Mouse (Mus musculus) adrenal gland, adult 2 months (tissue): ENCODE results near the gene Vav1. TPM values are rescaled to one million over a fixed set of nuclear protein-coding genes. Genes with fewer than 3 reads are reported as not detected.
"Not testable (repeated sequence)": the region's sequence is repeated elsewhere in the genome, so short reads cannot be mapped to it uniquely, and the experiment has no call there.

Experiments
- DNase-seq: peaks from one replicate; pipeline ENCODE4 v3.0.0; 2021
- polyA plus RNA-seq: library from polyadenylated mRNA; depleted of rRNA; stranded (reverse); fragments of >200 nt; gene quantifications from 2 replicates; pipeline ENCODE4 v1.2.3, GENCODE M21; 2012
- total RNA-seq, 2 experiments: library from RNA; stranded (reverse); gene quantifications; 2 replicates each; pipeline ENCODE4 v1.2.3; 2021

Gene Vav1
- total and polyA plus RNA-seq, 3 experiments, result 1.1 to 4.3 (median 2.0) TPM

- DNase-seq, result no peak
These were observed 808 bp downstream of the Vav1 start for GRCm38 (mm10) chr17:57279591-57280224.

GRCm38 (mm10) chr17:57280411-57280810 is 1.5 kb downstream of the Vav1 start:
- DNase-seq, result no peak

GRCm38 (mm10) chr17:57283906-57284305 is 5.0 kb downstream of the Vav1 start:
- no peak for DNase-seq

- no peak for DNase-seq
These were observed 6.2 kb downstream of the Vav1 start for GRCm38 (mm10) chr17:57285077-57285476.

- no peak for DNase-seq
These were observed 7.9 kb downstream of the Vav1 start for GRCm38 (mm10) chr17:57286718-57287355.

- DNase-seq, result no peak
These were observed 10.4 kb downstream of the Vav1 start for GRCm38 (mm10) chr17:57289252-57289651.

- DNase-seq, result no peak
These were observed 11.2 kb downstream of the Vav1 start for GRCm38 (mm10) chr17:57290001-57290670.

GRCm38 (mm10) chr17:57290671-57291055 is 11.8 kb downstream of the Vav1 start:
- no peak for DNase-seq

GRCm38 (mm10) chr17:57292302-57292701 is 13.4 kb downstream of the Vav1 start:
- no peak for DNase-seq

- DNase-seq, result no peak
These were observed 14.1 kb downstream of the Vav1 start for GRCm38 (mm10) chr17:57292968-57293367.

GRCm38 (mm10) chr17:57295935-57296334 is 17.0 kb downstream of the Vav1 start:
- DNase-seq, result no peak

GRCm38 (mm10) chr17:57297040-57297439 is 18.1 kb downstream of the Vav1 start:
- DNase-seq, result no peak

- DNase-seq, result no peak
These were observed 26.7 kb downstream of the Vav1 start for GRCm38 (mm10) chr17:57305593-57305992.

GRCm38 (mm10) chr17:57307074-57307473 is 28.2 kb downstream of the Vav1 start:
- DNase-seq, result no peak

- no peak for DNase-seq
These were observed 32.9 kb downstream of the Vav1 start for GRCm38 (mm10) chr17:57311801-57312200.

GRCm38 (mm10) chr17:57327615-57328014 is 48.7 kb downstream of the Vav1 start:
- DNase-seq, result peak; percentile 92

- no peak for DNase-seq
These were observed 50.0 kb downstream of the Vav1 start for GRCm38 (mm10) chr17:57328944-57329343.

GRCm38 (mm10) chr17:57330993-57331392 is 52.1 kb downstream of the Vav1 start:
- no peak for DNase-seq

GRCm38 (mm10) chr17:57332241-57332640 is 53.3 kb downstream of the Vav1 start:
- DNase-seq, result no peak

GRCm38 (mm10) chr17:57334001-57334760 is 55.3 kb downstream of the Vav1 start:
- DNase-seq, result peak; percentile 83

GRCm38 (mm10) chr17:57334761-57335150 is 55.9 kb downstream of the Vav1 start:
- DNase-seq, result peak; percentile 85

- not testable (repeated sequence) for DNase-seq
These were observed 56.3 kb downstream of the Vav1 start for GRCm38 (mm10) chr17:57335194-57335593.
